Mouse (Mus musculus): Measurements from ENCODE around the gene Tmem14c. TPM values are rescaled to one million over a fixed set of nuclear protein-coding genes. Genes with fewer than 3 reads are reported as not detected.
"Not testable (repeated sequence)": the region's sequence is repeated elsewhere in the genome, so short reads cannot be mapped to it uniquely, and the experiment has no call there.

Gene Tmem14c
- 211 and 234 TPM in 2 replicates for polyA plus RNA-seq (2016; fragmentation: Nextera tagmentation; extraction: Ambion mirVana)

GRCm38 (mm10) chr13:41015829-41016634 lies at the start of gene Tmem14c:
TSS of gene Tmem14c (plus strand) at chr13:41016292.
- Histone ChIP-seq H3K27ac (peak within 1 kb of the TSS; percentile 92), H3K4me1 (replicated peaks) (peaks cover 28% of the 10 kb centered on the region), H3K27me3 (ENCODE audit: insufficient read depth, poor library complexity, severe bottlenecking) (no peaks in the 10 kb centered on the region), H3K4me3 (peak within 1 kb of the TSS; percentile 74), H3K36me3 (peaks cover 74% of the 10 kb centered on the region), H3K9me3 (no peaks in the 10 kb centered on the region)
- DNase-seq (ENCODE audit: low spot score): peak; percentile 95
- under 1% methylated on average over 43 of the region's 43 CpGs for WGBS

GRCm38 (mm10) chr13:40967609-40968008 lies 48.5 kb upstream of the Tmem14c start:
- no peaks in the 10 kb centered on the region for H3K4me1 ChIP-seq (replicated peaks)
- no peaks in the 10 kb centered on the region for H3K9me3 ChIP-seq
- H3K27ac ChIP-seq: no peak overlapping the region
- H3K27me3 ChIP-seq (ENCODE audit: insufficient read depth, poor library complexity, severe bottlenecking): no peaks in the 10 kb centered on the region
- H3K36me3 ChIP-seq: no peaks in the 10 kb centered on the region
- no peak overlapping the region for H3K4me3 ChIP-seq
- 90% methylated on average over 10 of the region's 10 CpGs for WGBS
- no peak for DNase-seq (ENCODE audit: low spot score)

GRCm38 (mm10) chr13:40968564-40968963 lies 47.5 kb upstream of the Tmem14c start:
- no peaks in the 10 kb centered on the region for H3K4me1 ChIP-seq (replicated peaks)
- H3K27ac ChIP-seq: no peak overlapping the region
- H3K4me3 ChIP-seq: no peak overlapping the region
- no peaks in the 10 kb centered on the region for H3K27me3 ChIP-seq (ENCODE audit: insufficient read depth, poor library complexity, severe bottlenecking)
- DNase-seq (ENCODE audit: low spot score): no peak
- H3K36me3 ChIP-seq: no peaks in the 10 kb centered on the region
- H3K9me3 ChIP-seq: no peaks in the 10 kb centered on the region
- WGBS: 81% methylated on average over 5 of the region's 5 CpGs

GRCm38 (mm10) chr13:40969761-40970390 lies 46.2 kb upstream of the Tmem14c start:
- H3K27ac ChIP-seq: no peak overlapping the region
- H3K4me1 ChIP-seq (replicated peaks): no peaks in the 10 kb centered on the region
- no peaks in the 10 kb centered on the region for H3K27me3 ChIP-seq (ENCODE audit: insufficient read depth, poor library complexity, severe bottlenecking)
- no peak for DNase-seq (ENCODE audit: low spot score)
- 90% methylated on average over 4 of the region's 4 CpGs for WGBS
- H3K9me3 ChIP-seq: no peaks in the 10 kb centered on the region
- H3K36me3 ChIP-seq: no peaks in the 10 kb centered on the region
- no peak overlapping the region for H3K4me3 ChIP-seq

- 90% methylated on average over 5 of the region's 5 CpGs for WGBS
- Histone ChIP-seq H3K4me3 (no peak overlapping the region), H3K4me1 (replicated peaks) (no peaks in the 10 kb centered on the region), H3K9me3 (no peaks in the 10 kb centered on the region), H3K36me3 (no peaks in the 10 kb centered on the region), H3K27me3 (ENCODE audit: insufficient read depth, poor library complexity, severe bottlenecking) (no peaks in the 10 kb centered on the region), H3K27ac (no peak overlapping the region)
- no peak for DNase-seq (ENCODE audit: low spot score)
These were observed 44.8 kb upstream of the Tmem14c start for GRCm38 (mm10) chr13:40971261-40971660.

- DNase-seq (ENCODE audit: low spot score): no peak
- Histone ChIP-seq H3K9me3 (no peaks in the 10 kb centered on the region), H3K4me3 (no peak overlapping the region), H3K4me1 (replicated peaks) (no peaks in the 10 kb centered on the region), H3K36me3 (no peaks in the 10 kb centered on the region), H3K27ac (no peak overlapping the region), H3K27me3 (ENCODE audit: insufficient read depth, poor library complexity, severe bottlenecking) (no peaks in the 10 kb centered on the region)
- WGBS: 86% methylated on average over 2 of the region's 2 CpGs
These were observed 44.3 kb upstream of the Tmem14c start for GRCm38 (mm10) chr13:40971831-40972230.

- H3K9me3 ChIP-seq: no peaks in the 10 kb centered on the region
- DNase-seq (ENCODE audit: low spot score): no peak
- H3K4me3 ChIP-seq: no peak overlapping the region
- H3K4me1 ChIP-seq (replicated peaks): no peaks in the 10 kb centered on the region
- no peaks in the 10 kb centered on the region for H3K27me3 ChIP-seq (ENCODE audit: insufficient read depth, poor library complexity, severe bottlenecking)
- no peak overlapping the region for H3K27ac ChIP-seq
- H3K36me3 ChIP-seq: no peaks in the 10 kb centered on the region
- WGBS: 88% methylated on average over 5 of the region's 5 CpGs
These were observed 43.1 kb upstream of the Tmem14c start for GRCm38 (mm10) chr13:40972976-40973375.

GRCm38 (mm10) chr13:40977609-40978008 lies 38.5 kb upstream of the Tmem14c start:
- Histone ChIP-seq H3K27me3 (ENCODE audit: insufficient read depth, poor library complexity, severe bottlenecking) (no peaks in the 10 kb centered on the region), H3K27ac (no peak overlapping the region), H3K4me1 (replicated peaks) (no peaks in the 10 kb centered on the region), H3K36me3 (no peaks in the 10 kb centered on the region), H3K9me3 (no peaks in the 10 kb centered on the region), H3K4me3 (no peak overlapping the region)
- WGBS: 13% methylated on average over 7 of the region's 7 CpGs
- DNase-seq (ENCODE audit: low spot score): peak; percentile 57

- H3K27ac ChIP-seq: no peak overlapping the region
- DNase-seq (ENCODE audit: low spot score): no peak
- no peak overlapping the region for H3K4me3 ChIP-seq
- H3K9me3 ChIP-seq: no peaks in the 10 kb centered on the region
- no peaks in the 10 kb centered on the region for H3K4me1 ChIP-seq (replicated peaks)
- no peaks in the 10 kb centered on the region for H3K36me3 ChIP-seq
- 79% methylated on average over 4 of the region's 4 CpGs for WGBS
- no peaks in the 10 kb centered on the region for H3K27me3 ChIP-seq (ENCODE audit: insufficient read depth, poor library complexity, severe bottlenecking)
These were observed 37.4 kb upstream of the Tmem14c start for GRCm38 (mm10) chr13:40978652-40979051.

- Histone ChIP-seq H3K4me3 (no peak overlapping the region), H3K27ac (no peak overlapping the region), H3K9me3 (no peaks in the 10 kb centered on the region), H3K36me3 (no peaks in the 10 kb centered on the region), H3K27me3 (ENCODE audit: insufficient read depth, poor library complexity, severe bottlenecking) (no peaks in the 10 kb centered on the region), H3K4me1 (replicated peaks) (no peaks in the 10 kb centered on the region)
- no peak for DNase-seq (ENCODE audit: low spot score)
- WGBS: 73% methylated on average over 2 of the region's 2 CpGs
These were observed 36.8 kb upstream of the Tmem14c start for GRCm38 (mm10) chr13:40979321-40979720.

- no peaks in the 10 kb centered on the region for H3K27me3 ChIP-seq (ENCODE audit: insufficient read depth, poor library complexity, severe bottlenecking)
- no peaks in the 10 kb centered on the region for H3K9me3 ChIP-seq
- H3K4me1 ChIP-seq (replicated peaks): no peaks in the 10 kb centered on the region
- DNase-seq (ENCODE audit: low spot score): no peak
- H3K36me3 ChIP-seq: no peaks in the 10 kb centered on the region
- no peak overlapping the region for H3K27ac ChIP-seq
- 89% methylated on average over 1 of the region's 1 CpGs for WGBS
- no peak overlapping the region for H3K4me3 ChIP-seq
These were observed 33.3 kb upstream of the Tmem14c start for GRCm38 (mm10) chr13:40982759-40983158.

- Histone ChIP-seq H3K36me3 (no peaks in the 10 kb centered on the region), H3K4me1 (replicated peaks) (no peaks in the 10 kb centered on the region), H3K27me3 (ENCODE audit: insufficient read depth, poor library complexity, severe bottlenecking) (no peaks in the 10 kb centered on the region; the same call in 1 of the 2 replicates), H3K9me3 (no peaks in the 10 kb centered on the region), H3K27ac (no peak overlapping the region), H3K4me3 (no peak overlapping the region)
- 93% methylated on average over 5 of the region's 5 CpGs for WGBS
- no peak for DNase-seq (ENCODE audit: low spot score)
These were observed 30.0 kb upstream of the Tmem14c start for GRCm38 (mm10) chr13:40986081-40986480.

GRCm38 (mm10) chr13:40987608-40988303 lies 28.3 kb upstream of the Tmem14c start:
- not testable (repeated sequence) for H3K9me3 ChIP-seq; DNase-seq (ENCODE audit: low spot score); H3K27me3 ChIP-seq (ENCODE audit: insufficient read depth, poor library complexity, severe bottlenecking); H3K36me3 ChIP-seq; H3K4me3 ChIP-seq; H3K27ac ChIP-seq; H3K4me1 ChIP-seq (replicated peaks)
- 70% methylated on average over 4 of the region's 4 CpGs for WGBS
